ENCODE assay signal across 8 mouse cellular contexts in genomic region chr15:96708976-96709490, GRCm38 (mm10). TPM values are rescaled to one million over a fixed set of nuclear protein-coding genes. Genes with fewer than 3 reads are reported as not detected.
DNase-seq lines count a peak whose midpoint lies in the region; ATAC-seq and TF ChIP-seq lines count a peak whose summit lies in the region.

No protein-coding gene starts in this region.

- no peaks in the 10 kb centered on the region for H3K4me1 ChIP-seq in cerebellum, adult 2 months (ENCODE audit: control insufficient read depth, insufficient read depth, low read length)
- H3K4me1 ChIP-seq in CH12.LX (ENCODE audit: control insufficient read depth in 1 of 2, insufficient read depth in 2 of 2) = peaks cover 4 to 24% of the 10 kb centered on the region in 2 experiments
- no peaks in the 10 kb centered on the region for H3K4me1 ChIP-seq in embryonic fibroblast, embryonic 13.5 days (ENCODE audit: control insufficient read depth, insufficient read depth, low read length)
- H3K4me1 ChIP-seq in intestine, postnatal 0 days (replicated peaks; ENCODE audit: control insufficient read depth, insufficient read depth, low read length) = peaks cover 7% of the 10 kb centered on the region
- no peaks in the 10 kb centered on the region; the same call in 1 of the 2 replicates for H3K4me1 ChIP-seq in midbrain, postnatal 0 days (ENCODE audit: insufficient read depth, low read length)

- in situ Hi-C loops in CH12.LX (cut with MboI; ENCODE audit: low pct_ligation_motif_present, low pct_unique_long_range_greater_than_20kb, low sequenced_read_pairs) = no loop called here

- H3K27me3 ChIP-seq in cerebellum, adult 2 months (ENCODE audit: control insufficient read depth, insufficient read depth, low read length) = no peaks in the 10 kb centered on the region
- no peaks in the 10 kb centered on the region for H3K27me3 ChIP-seq in CH12.LX (replicated peaks)
- no peaks in the 10 kb centered on the region for H3K27me3 ChIP-seq in intestine, postnatal 0 days (replicated peaks; ENCODE audit: control insufficient read depth, insufficient read depth, low read length)
- H3K27me3 ChIP-seq in midbrain, postnatal 0 days (ENCODE audit: insufficient read depth, low read length) = no peaks in the 10 kb centered on the region

- TF ChIP-seq EP300 in CH12.LX (IDR thresholded peaks at IDR 0.05; ENCODE audit: low read length) = no peak

- H3K79me2 ChIP-seq in CH12.LX (replicated peaks; ENCODE audit: control insufficient read depth, extremely low read depth, insufficient read depth, poor library complexity, severe bottlenecking) = no peaks in the 10 kb centered on the region

- no peak for TF ChIP-seq POLR2A in cerebellum, adult 2 months (IDR thresholded peaks at IDR 0.05; ENCODE audit: borderline replicate concordance, insufficient read depth, low read length)
- no peak for TF ChIP-seq POLR2A in CH12.LX (IDR thresholded peaks at IDR 0.05; ENCODE audit: low read depth, low read length)
- TF ChIP-seq POLR2A in embryonic fibroblast, embryonic 13.5 days (IDR thresholded peaks at IDR 0.05; ENCODE audit: low read depth, low read length) = peak; percentile 36; the same call in 1 of the 2 replicates

- peak overlapping the region; percentile 67 for H3K27ac ChIP-seq in cerebellum, adult 2 months (ENCODE audit: insufficient read depth, low read length)
- 0 out of 2 replicates have a peak overlapping the region, but pooled peaks have one; percentile 16 for H3K27ac ChIP-seq in CH12.LX (ENCODE audit: insufficient read depth, low read depth)
- H3K27ac ChIP-seq in embryonic fibroblast, embryonic 13.5 days (ENCODE audit: insufficient read depth, low read length) = peak overlapping the region; percentile 70
- peak overlapping the region; percentile 97 for H3K27ac ChIP-seq in intestine, postnatal 0 days (ENCODE audit: low read depth, low read length)
- peak overlapping the region; percentile 84 for H3K27ac ChIP-seq in midbrain, postnatal 0 days (ENCODE audit: low read depth, low read length)

- no peaks in the 10 kb centered on the region for H3K9me3 ChIP-seq in CH12.LX (replicated peaks; ENCODE audit: low read length)
- H3K9me3 ChIP-seq in intestine, postnatal 0 days (ENCODE audit: control insufficient read depth) = no peaks in the 10 kb centered on the region
- no peaks in the 10 kb centered on the region for H3K9me3 ChIP-seq in midbrain, postnatal 0 days (ENCODE audit: low read length)

- dilution Hi-C loops in CH12.LX (cut with MboI; ENCODE audit: extremely low pct_ligation_motif_present, extremely low pct_unique_long_range_greater_than_20kb, low sequenced_read_pairs) = no loop called here

- no peak for TF ChIP-seq CTCF in cerebellum, adult 2 months (IDR thresholded peaks at IDR 0.05; ENCODE audit: borderline replicate concordance, insufficient read depth, low read depth, low read length)
- no peak for TF ChIP-seq CTCF in CH12.LX (conservative IDR thresholded peaks at IDR 0.05 in 1 of 2, IDR thresholded peaks at IDR 0.05 in 1 of 2; ENCODE audit: low read depth in 2 of 2, low read length in 2 of 2)
- no peak for TF ChIP-seq CTCF in embryonic fibroblast, embryonic 13.5 days (IDR thresholded peaks at IDR 0.05; ENCODE audit: borderline replicate concordance, insufficient read depth, low read length)
- no peak for TF ChIP-seq CTCF in intestine, postnatal 0 days (IDR thresholded peaks at IDR 0.05; ENCODE audit: low read depth)
- TF ChIP-seq CTCF in midbrain, postnatal 0 days (IDR thresholded peaks at IDR 0.05) = no peak

- TF ChIP-seq RAD21 in CH12.LX (IDR thresholded peaks at IDR 0.05; ENCODE audit: low read depth, low read length) = no peak

- H3K4me3 ChIP-seq in cerebellum, adult 2 months (replicated peaks; ENCODE audit: insufficient read depth, low read depth, low read length) = peak overlapping the region; percentile 87
- H3K4me3 ChIP-seq in CH12.LX (replicated peaks in 1 of 3; ENCODE audit: low read depth in 2 of 3, low read length in 2 of 3, poor library complexity in 1 of 3) = peak overlapping the region in 2 of 3 experiments; percentile 43 to 69
- peak overlapping the region; percentile 27 for H3K4me3 ChIP-seq in embryonic fibroblast, embryonic 13.5 days (ENCODE audit: insufficient read depth, low read length)
- peak overlapping the region; percentile 53 for H3K4me3 ChIP-seq in intestine, postnatal 0 days (ENCODE audit: low read depth, low read length)
- H3K4me3 ChIP-seq in midbrain, postnatal 0 days (ENCODE audit: low read depth, low read length) = peak overlapping the region; percentile 44

- peak overlapping the region; percentile 68 for H3K4me2 ChIP-seq in CH12.LX (ENCODE audit: insufficient read depth, low read depth, poor library complexity, severe bottlenecking)
- H3K4me2 ChIP-seq in intestine, postnatal 0 days (replicated peaks; ENCODE audit: low read depth) = peak overlapping the region; percentile 91
- H3K4me2 ChIP-seq in midbrain, postnatal 0 days (ENCODE audit: low read depth, low read length, poor library complexity, severe bottlenecking) = peak overlapping the region; percentile 63

- intact Hi-C loops in gastrocnemius, postnatal 14 days (cut with DNase I; ENCODE audit: low total_unique reads) = loop anchor here (10.0 kb wide), 1 partner anchor 226 kb away; no protein-coding TSS in a partner anchor

- H3K36me3 ChIP-seq in CH12.LX (replicated peaks in 1 of 2; ENCODE audit: control insufficient read depth in 1 of 2, insufficient read depth in 1 of 2, low read length in 1 of 2) = no peaks in the 10 kb centered on the region
- H3K36me3 ChIP-seq in intestine, postnatal 0 days (ENCODE audit: control insufficient read depth, insufficient read depth) = no peaks in the 10 kb centered on the region
- H3K36me3 ChIP-seq in midbrain, postnatal 0 days (ENCODE audit: insufficient read depth, low read length) = no peaks in the 10 kb centered on the region

- peak; percentile 31 to 41 for DNase-seq in cerebellum, adult 2 months
- DNase-seq in cerebellum, adult 11-12 months = no peak
- DNase-seq in CH12.LX (ENCODE audit: extremely low read depth) = no peak
- no peak for DNase-seq in midbrain, postnatal 0 days (ENCODE audit: low spot score)
- DNase-seq in urinary bladder, postnatal 10 days (ENCODE audit: low spot score) = no peak
- no peak for DNase-seq in gastrocnemius, postnatal 14 days

- H3K9ac ChIP-seq in CH12.LX (ENCODE audit: insufficient read depth, low read depth) = peak overlapping the region; percentile 36; the same call in 1 of the 2 replicates
- H3K9ac ChIP-seq in intestine, postnatal 0 days (ENCODE audit: low read depth, low read length) = peak overlapping the region; percentile 77
- peak overlapping the region; percentile 74 for H3K9ac ChIP-seq in midbrain, postnatal 0 days (replicated peaks; ENCODE audit: low read length, poor library complexity, severe bottlenecking)

- peak; percentile 2; the same call in 1 of the 2 replicates for ATAC-seq in intestine, postnatal 0 days
- ATAC-seq in midbrain, postnatal 0 days (ENCODE audit: low FRiP score) = peak; percentile 5; the same call in 1 of the 2 replicates

- WGBS in cerebellum, adult 2 months = 5% methylated on average over 14 of the region's 14 CpGs
- whole genome bisulfite sequencing in intestine, postnatal 0 days = 20% methylated on average over 14 of the region's 14 CpGs
- 20% methylated on average over 14 of the region's 14 CpGs for WGBS in midbrain, postnatal 0 days

TF ChIP-seq in CH12.LX, 34 proteins besides CTCF, POLR2A, EP300 and RAD21:
- no peak for TF ChIP-seq GABPA (IDR thresholded peaks at IDR 0.05; ENCODE audit: insufficient replicate concordance, low read depth, low read length)
- TF ChIP-seq SIN3A (IDR thresholded peaks at IDR 0.05; ENCODE audit: low read length) = no peak
- TF ChIP-seq TBP (conservative IDR thresholded peaks at IDR 0.05; ENCODE audit: low read depth, low read length) = no peak
- TF ChIP-seq USF1 (IDR thresholded peaks at IDR 0.05; ENCODE audit: low read depth, low read length) = no peak
- TF ChIP-seq IRF4 (IDR thresholded peaks at IDR 0.05; ENCODE audit: low read depth, low read length) = no peak
- TF ChIP-seq CHD1 (IDR thresholded peaks at IDR 0.05; ENCODE audit: low read depth, low read length) = no peak
- no peak for TF ChIP-seq NELFE (IDR thresholded peaks at IDR 0.05; ENCODE audit: low read depth, low read length)

RNA-seq across cellular contexts. Expression of gene Slc38a2, which starts 9.5 kb away (rescaled TPM):
- 93.6 and 103 TPM in 2 replicates for polyA plus RNA-seq in cerebellum, adult 2 months (2012; rRNA removed)
- 35.5 and 41.4 TPM in 2 replicates for total RNA-seq in CH12.LX (2012; rRNA removed)
- total RNA-seq in CH12.LX (2014; rRNA removed) = 53.6 and 59.3 TPM in 2 replicates
- 57.5 and 70.5 TPM in 2 replicates for polyA plus RNA-seq in CH12.LX (2012; ENCODE audit: insufficient read length, low read depth)
- polyA plus RNA-seq in embryonic fibroblast, embryonic 13.5 days (2011; ENCODE audit: insufficient read length, low read depth, missing spikeins) = 176 and 197 TPM in 2 replicates
- polyA plus RNA-seq in intestine, postnatal 0 days (2015; fragmentation: Nextera tagmentation; extraction: Ambion mirVana) = 27.9 and 28.5 TPM in 2 replicates
- total RNA-seq in midbrain, postnatal 0 days (2014; rRNA removed) = 90.9 and 96.1 TPM in 2 replicates
- polyA plus RNA-seq in midbrain, postnatal 0 days (2015; fragmentation: Nextera tagmentation; extraction: Ambion mirVana) = 71.3 and 79.4 TPM in 2 replicates
- total RNA-seq in gastrocnemius, postnatal 14 days (2021) = 100 to 1,000 TPM in 1 of 2 experiments, 10 to 100 TPM in 1; 73.6 to 103 TPM

Comparison
In these comparisons a context has a peak if more than half of its experiments do, and no peak if none do; other contexts are left out.
1. DNase-seq: peak in cerebellum, adult 2 months (2 of 2); none in cerebellum, adult 11-12 months (single experiment), CH12.LX (single experiment), midbrain, postnatal 0 days (single experiment), urinary bladder, postnatal 10 days (single experiment) and gastrocnemius, postnatal 14 days (single experiment).
2. H3K27ac ChIP-seq: peak in every context shown above with its lines; median percentile 97 in intestine, postnatal 0 days; 84 in midbrain, postnatal 0 days; 70 in embryonic fibroblast, embryonic 13.5 days; 67 in cerebellum, adult 2 months; 16 in CH12.LX.
3. H3K4me3 ChIP-seq: peak in every context shown above with its lines; median percentile 87 in cerebellum, adult 2 months; 56 in CH12.LX; 53 in intestine, postnatal 0 days; 44 in midbrain, postnatal 0 days; 27 in embryonic fibroblast, embryonic 13.5 days.
4. Peak in every context shown above with its lines, with median percentiles within 50 percentile points of each other: H3K4me2 ChIP-seq and H3K9ac ChIP-seq.